Mouse (Mus musculus): ENCODE measurements at regions not wholly inside any gene's neighbourhood (a gene's known extent, or its start where the extent isn't known, plus 50 kb on each side); places are given as distances from the start of the nearest gene placed in this dataset.

- TF ChIP-seq MAZ (IDR thresholded peaks at IDR 0.05; ENCODE audit: low read depth, low read length) (no peak), RCOR1 (IDR thresholded peaks at IDR 0.05; ENCODE audit: low read depth, low read length) (no peak), E2F4 (IDR thresholded peaks at IDR 0.05; ENCODE audit: borderline replicate concordance, low read depth, low read length) (no peak)
- Histone ChIP-seq H3K4me1 (ENCODE audit: control insufficient read depth in 1 of 2, insufficient read depth in 2 of 2, low read length in 2 of 2) (no peaks in the 10 kb centered on the region), H3K9ac (ENCODE audit: control insufficient read depth, low read depth, low read length, poor library complexity, severe bottlenecking) (no peak overlapping the region), H3K79me2 (ENCODE audit: control insufficient read depth, insufficient read depth, low read length, poor library complexity) (no peaks in the 10 kb centered on the region), H3K27ac (ENCODE audit: control insufficient read depth, low read depth, low read length) (no peak overlapping the region), H3K4me3 (ENCODE audit: control insufficient read depth in 1 of 2, insufficient read depth in 1 of 2, low read depth in 2 of 2, low read length in 2 of 2) (no peak overlapping the region), H3K27me3 (ENCODE audit: control insufficient read depth in 1 of 2, insufficient read depth in 2 of 2, low read length in 2 of 2) (no peaks in the 10 kb centered on the region), H3K9me3 (replicated peaks; ENCODE audit: insufficient read depth, low read length) (no peaks in the 10 kb centered on the region), H3K36me3 (ENCODE audit: control insufficient read depth in 1 of 2, insufficient read depth in 2 of 2, low read length in 2 of 2) (no peaks in the 10 kb centered on the region)
- DNase-seq (ENCODE audit: low read depth, low spot score) = no peak
These were observed 275.2 kb downstream of the Prr30 start for GRCm38 (mm10) chr14:100924880-100925279.

- Histone ChIP-seq H3K9me3 (replicated peaks; ENCODE audit: insufficient read depth, low read length) (no peaks in the 10 kb centered on the region), H3K4me3 (ENCODE audit: control insufficient read depth in 1 of 2, insufficient read depth in 1 of 2, low read depth in 2 of 2, low read length in 2 of 2) (no peak overlapping the region), H3K9ac (ENCODE audit: control insufficient read depth, low read depth, low read length, poor library complexity, severe bottlenecking) (no peak overlapping the region), H3K4me1 (ENCODE audit: control insufficient read depth in 1 of 2, insufficient read depth in 2 of 2, low read length in 2 of 2) (no peaks in the 10 kb centered on the region), H3K36me3 (ENCODE audit: control insufficient read depth in 1 of 2, insufficient read depth in 2 of 2, low read length in 2 of 2) (no peaks in the 10 kb centered on the region), H3K27ac (ENCODE audit: control insufficient read depth, low read depth, low read length) (no peak overlapping the region), H3K27me3 (ENCODE audit: control insufficient read depth in 1 of 2, insufficient read depth in 2 of 2, low read length in 2 of 2) (no peaks in the 10 kb centered on the region), H3K79me2 (ENCODE audit: control insufficient read depth, insufficient read depth, low read length, poor library complexity) (no peaks in the 10 kb centered on the region)
- DNase-seq (ENCODE audit: low read depth, low spot score) = no peak
- no peak for TF ChIP-seq TAL1 (IDR thresholded peaks at IDR 0.05; ENCODE audit: low read length)
- TF ChIP-seq SMC3 (IDR thresholded peaks at IDR 0.05; ENCODE audit: low read depth, low read length) = no peak
- no peak for TF ChIP-seq MEF2A (IDR thresholded peaks at IDR 0.05; ENCODE audit: extremely low read depth, insufficient replicate concordance, low read depth, low read length, poor library complexity, severe bottlenecking)
- no peak for TF ChIP-seq TCF12 (IDR thresholded peaks at IDR 0.05; ENCODE audit: low read depth, low read length)
- TF ChIP-seq USF1 (IDR thresholded peaks at IDR 0.05; ENCODE audit: low read depth, low read length) = no peak
- no peak for TF ChIP-seq CHD1 (IDR thresholded peaks at IDR 0.05; ENCODE audit: low read depth, low read length)
- no peak for TF ChIP-seq ZMIZ1 (IDR thresholded peaks at IDR 0.05; ENCODE audit: low read depth, low read length)
- TF ChIP-seq CTCF (IDR thresholded peaks at IDR 0.05 in 2 of 3, conservative IDR thresholded peaks at IDR 0.05 in 1 of 3; ENCODE audit: control insufficient read depth in 1 of 3, insufficient read depth in 1 of 3, low read depth in 2 of 3, low read length in 3 of 3, poor library complexity in 1 of 3, severe bottlenecking in 1 of 3) = no peak
- no peak for TF ChIP-seq MAZ (IDR thresholded peaks at IDR 0.05; ENCODE audit: low read depth, low read length)
- no peak for TF ChIP-seq KAT2A (conservative IDR thresholded peaks at IDR 0.05; ENCODE audit: low read depth, low read length)
- TF ChIP-seq RCOR1 (IDR thresholded peaks at IDR 0.05; ENCODE audit: low read depth, low read length) = no peak
- no peak for TF ChIP-seq SIN3A (IDR thresholded peaks at IDR 0.05; ENCODE audit: low read length)
- TF ChIP-seq ELF1 (IDR thresholded peaks at IDR 0.05; ENCODE audit: low read depth, low read length) = no peak
- no peak for TF ChIP-seq EP300 (IDR thresholded peaks at IDR 0.05; ENCODE audit: low read depth in 1 of 2, low read length in 2 of 2)
- TF ChIP-seq NELFE (IDR thresholded peaks at IDR 0.05; ENCODE audit: low read depth, low read length) = no peak
These were observed 299.9 kb downstream of the Prr30 start for GRCm38 (mm10) chr14:100900221-100900620.
